Mouse (Mus musculus): ENCODE measurements around the gene Vnn1. TPM values are rescaled to one million over a fixed set of nuclear protein-coding genes. Genes with fewer than 3 reads are reported as not detected.

Gene Vnn1
- polyA plus RNA-seq (2017; shearing (Covaris generic)), result not detected

DNA sequence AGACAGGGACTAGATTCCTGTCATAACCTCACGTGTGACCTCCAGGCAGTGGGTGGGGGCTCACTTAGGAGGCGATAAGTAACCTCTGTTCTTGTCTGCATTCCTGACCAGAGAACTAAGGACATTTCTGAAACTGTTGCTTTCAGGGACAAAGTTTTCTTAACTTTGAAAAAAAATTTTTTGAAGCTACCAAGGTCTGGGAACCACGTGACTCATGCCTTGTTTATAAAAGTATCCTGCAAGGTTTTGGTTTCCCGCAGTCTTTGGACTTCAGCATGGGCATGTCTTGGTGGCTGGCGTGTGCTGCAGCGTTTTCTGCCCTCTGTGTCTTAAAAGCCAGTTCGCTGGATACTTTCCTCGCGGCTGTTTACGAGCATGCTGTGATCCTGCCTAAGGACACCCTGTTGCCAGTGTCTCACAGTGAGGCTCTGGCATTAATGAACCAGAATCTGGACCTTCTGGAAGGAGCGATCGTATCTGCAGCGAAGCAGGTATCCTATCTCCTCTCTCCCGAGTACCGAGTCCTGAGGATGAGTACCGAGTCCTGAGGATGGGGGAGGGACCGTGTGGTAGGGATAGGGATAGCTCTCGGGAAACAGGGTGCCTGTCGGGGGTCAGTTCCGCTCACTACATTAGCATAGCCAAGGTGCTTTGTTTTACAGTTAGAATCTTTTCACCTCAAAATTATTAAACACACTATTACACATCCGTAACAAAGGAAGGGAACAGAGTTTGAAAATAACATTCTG is at the start of gene Vnn1:
Vnn1 (plus strand) TSS at position 88 of the 749 bp plus-strand sequence.

DNA sequence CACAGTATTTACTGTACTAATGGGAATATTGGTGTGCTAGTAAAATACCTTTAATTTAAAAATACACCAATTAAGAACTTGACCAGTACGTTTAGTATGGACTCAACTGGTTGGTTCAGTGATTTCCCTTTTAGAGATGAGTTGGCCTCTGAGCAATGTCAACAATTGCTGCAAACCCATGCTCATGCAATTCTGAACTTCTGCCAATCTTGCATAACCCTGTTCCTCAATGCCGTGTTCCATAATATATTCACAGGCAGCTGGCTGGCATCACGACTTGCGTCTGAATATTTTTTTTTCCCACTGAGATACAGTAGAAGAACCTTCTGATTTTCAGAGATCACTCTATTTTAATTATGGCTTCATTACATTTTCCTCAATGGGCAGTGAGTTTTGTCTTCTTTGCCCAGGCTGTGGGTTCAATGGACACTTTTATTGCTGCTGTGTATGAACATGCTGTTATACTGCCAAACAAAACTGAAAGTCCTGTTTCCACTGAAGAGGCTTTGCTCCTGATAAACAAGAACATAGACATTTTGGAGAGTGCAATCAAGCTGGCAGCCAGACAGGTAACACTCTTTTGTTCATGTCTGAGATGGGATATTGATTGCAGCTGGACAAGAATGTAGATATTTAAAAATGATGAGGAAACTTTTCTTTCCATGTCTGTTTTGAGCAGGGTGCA is 43.1 kb upstream of the Vnn1 start, which contains the start of gene Vnn3:
Vnn3 (plus strand) TSS at position 235 of the 685 bp plus-strand sequence.

DNA sequence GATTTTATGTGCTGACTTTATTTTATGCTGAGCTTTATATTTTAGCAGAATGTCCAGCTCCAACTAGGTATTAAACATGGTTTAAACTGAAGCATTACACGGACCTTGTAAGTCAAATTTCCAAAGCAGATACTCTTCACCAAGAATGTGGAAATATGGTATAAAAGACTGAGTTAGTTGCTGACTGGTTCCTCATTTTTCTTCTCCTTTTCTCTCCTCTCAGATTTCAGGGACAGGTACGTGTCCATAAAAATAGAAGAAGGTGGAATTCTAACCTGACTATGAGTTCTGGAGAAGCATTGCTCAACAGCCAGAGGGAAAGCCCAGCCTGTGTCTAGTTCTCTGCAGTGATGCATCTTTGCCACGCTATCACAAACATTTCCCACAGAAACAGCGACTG is 25.6 kb downstream of the Vnn1 start, which contains the start of gene Taar1:
Taar1 (plus strand) TSS at position 301 of the 400 bp plus-strand sequence.

DNA sequence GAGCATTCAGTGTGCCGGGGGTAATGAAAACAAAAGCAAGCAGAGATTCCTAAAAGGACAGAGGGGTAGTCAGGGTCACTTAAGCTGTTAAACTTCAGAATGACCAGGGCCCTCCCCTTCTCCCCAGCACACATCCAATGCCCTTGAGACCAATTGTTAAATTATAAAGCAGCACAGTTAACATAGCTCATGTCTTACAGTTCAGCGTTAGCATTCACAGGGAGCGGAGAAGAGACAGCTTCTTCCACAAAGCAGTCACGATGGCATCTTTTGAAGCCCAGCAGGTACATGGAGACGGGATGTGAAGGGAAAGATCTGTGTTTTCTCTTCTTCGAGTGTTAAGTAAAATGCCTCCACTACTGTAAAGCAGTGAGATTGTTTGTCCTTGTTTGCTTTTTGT is 43.8 kb downstream of the Vnn1 start, which contains the start of gene Taar2:
Taar2 (plus strand) TSS at position 261 of the 400 bp plus-strand sequence.

DNA sequence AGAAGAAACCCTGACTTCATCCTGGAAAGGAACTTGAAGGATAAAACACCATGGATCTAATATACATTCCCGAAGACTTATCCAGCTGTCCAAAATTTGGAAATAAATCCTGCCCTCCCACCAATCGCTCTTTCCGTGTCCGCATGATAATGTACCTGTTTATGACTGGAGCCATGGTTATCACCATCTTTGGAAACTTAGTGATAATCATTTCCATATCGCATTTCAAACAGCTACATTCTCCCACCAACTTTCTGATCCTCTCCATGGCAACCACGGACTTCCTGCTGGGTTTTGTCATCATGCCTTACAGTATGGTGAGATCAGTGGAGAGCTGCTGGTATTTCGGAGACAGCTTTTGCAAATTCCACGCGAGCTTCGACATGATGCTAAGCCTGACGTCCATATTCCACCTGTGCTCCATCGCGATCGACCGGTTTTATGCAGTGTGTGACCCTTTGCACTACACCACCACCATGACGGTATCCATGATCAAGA is 55.1 kb downstream of the Vnn1 start, which contains the start of gene Taar3:
Taar3 (plus strand) TSS at position 51 of the 498 bp plus-strand sequence.

Other genes starting within 250 kb of the Vnn1 start
- 43.5 TPM for gene Rps12, start 107.4 kb upstream of the Vnn1 start, polyA plus RNA-seq (2017; shearing (Covaris generic))
- not detected for gene Slc18b1, start 97.7 kb upstream of the Vnn1 start, polyA plus RNA-seq (2017; shearing (Covaris generic))
- not detected for gene Vnn3, start 43.2 kb upstream of the Vnn1 start, polyA plus RNA-seq (2017; shearing (Covaris generic))
- gene Taar1, start 25.7 kb downstream of the Vnn1 start, polyA plus RNA-seq (2017; shearing (Covaris generic)), result not detected
- gene Taar2, start 43.9 kb downstream of the Vnn1 start, polyA plus RNA-seq (2017; shearing (Covaris generic)), result not detected
- not detected for gene Taar3, start 54.9 kb downstream of the Vnn1 start, polyA plus RNA-seq (2017; shearing (Covaris generic))
- gene Taar4, start 65.8 kb downstream of the Vnn1 start, polyA plus RNA-seq (2017; shearing (Covaris generic)), result not detected
- gene Taar5, start 76.0 kb downstream of the Vnn1 start, polyA plus RNA-seq (2017; shearing (Covaris generic)), result not detected
- not detected for gene Taar6, start 91.0 kb downstream of the Vnn1 start, polyA plus RNA-seq (2017; shearing (Covaris generic))
- not detected for gene Taar7a, start 98.8 kb downstream of the Vnn1 start, polyA plus RNA-seq (2017; shearing (Covaris generic))
- not detected for gene Taar7b, start 105.3 kb downstream of the Vnn1 start, polyA plus RNA-seq (2017; shearing (Covaris generic))
- gene Taar7d, start 132.5 kb downstream of the Vnn1 start, polyA plus RNA-seq (2017; shearing (Covaris generic)), result not detected
- gene Taar7e, start 142.9 kb downstream of the Vnn1 start, polyA plus RNA-seq (2017; shearing (Covaris generic)), result not detected
- not detected for gene Taar7f, start 154.8 kb downstream of the Vnn1 start, polyA plus RNA-seq (2017; shearing (Covaris generic))
- not detected for gene Taar8a, start 181.8 kb downstream of the Vnn1 start, polyA plus RNA-seq (2017; shearing (Covaris generic))
- not detected for gene Taar8b, start 197.6 kb downstream of the Vnn1 start, polyA plus RNA-seq (2017; shearing (Covaris generic))
- not detected for gene Taar8c, start 207.2 kb downstream of the Vnn1 start, polyA plus RNA-seq (2017; shearing (Covaris generic))
- not detected for gene Taar9, start 214.8 kb downstream of the Vnn1 start, polyA plus RNA-seq (2017; shearing (Covaris generic))

All from effector memory CD4-positive, alpha-beta T cell, adult 5 months (primary cell).